Mouse (Mus musculus) cerebellum, adult (tissue): ENCODE results near the gene Acrbp.
"Not testable (repeated sequence)": the region's sequence is repeated elsewhere in the genome, so short reads cannot be mapped to it uniquely, and the experiment has no call there.

ENCODE experiments used
- ATAC-seq: cut with Nextera tagmentation; 2 replicates; pipeline ENCODE4 v1.9.2; 2017; ENCODE audit warnings: mild to moderate bottlenecking, moderate library complexity, mixed read lengths; ENCODE audit not compliant: insufficient number of reproducible peaks, low FRiP score, low TSS enrichment

The Acrbp gene

GRCm38 (mm10) chr6:125049678-125050077 lies at the start of gene Acrbp:
Gene Acrbp, plus strand, starts transcription at chr6:125049689.
- no peak for ATAC-seq

DNA sequence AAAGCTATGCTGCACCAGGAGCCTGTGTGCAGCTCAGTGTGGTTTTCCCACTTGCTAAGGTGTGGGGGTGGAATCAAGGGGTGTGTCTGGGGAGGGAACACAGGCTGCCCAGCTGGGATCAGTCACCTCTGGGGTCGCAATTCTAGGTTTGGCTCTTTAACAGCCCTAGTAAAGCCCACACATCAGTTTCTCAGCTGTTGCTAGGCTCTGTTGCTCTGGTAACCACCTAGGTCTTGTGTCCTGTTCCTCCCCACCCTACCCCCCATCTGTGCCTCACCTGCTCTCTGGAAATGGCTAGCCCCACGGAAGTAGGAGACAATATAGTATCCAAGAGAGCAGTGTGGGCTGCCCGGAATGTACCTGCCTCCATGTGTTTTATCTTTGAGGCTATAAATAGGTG lies 45.8 kb upstream of the Acrbp start:
- ATAC-seq: no peak

- ATAC-seq: no peak
Observed at GRCm38 (mm10) chr6:125005086-125005485, 44.4 kb upstream of the Acrbp start.

GRCm38 (mm10) chr6:125008060-125008459 lies 41.4 kb upstream of the Acrbp start:
- no peak for ATAC-seq

DNA sequence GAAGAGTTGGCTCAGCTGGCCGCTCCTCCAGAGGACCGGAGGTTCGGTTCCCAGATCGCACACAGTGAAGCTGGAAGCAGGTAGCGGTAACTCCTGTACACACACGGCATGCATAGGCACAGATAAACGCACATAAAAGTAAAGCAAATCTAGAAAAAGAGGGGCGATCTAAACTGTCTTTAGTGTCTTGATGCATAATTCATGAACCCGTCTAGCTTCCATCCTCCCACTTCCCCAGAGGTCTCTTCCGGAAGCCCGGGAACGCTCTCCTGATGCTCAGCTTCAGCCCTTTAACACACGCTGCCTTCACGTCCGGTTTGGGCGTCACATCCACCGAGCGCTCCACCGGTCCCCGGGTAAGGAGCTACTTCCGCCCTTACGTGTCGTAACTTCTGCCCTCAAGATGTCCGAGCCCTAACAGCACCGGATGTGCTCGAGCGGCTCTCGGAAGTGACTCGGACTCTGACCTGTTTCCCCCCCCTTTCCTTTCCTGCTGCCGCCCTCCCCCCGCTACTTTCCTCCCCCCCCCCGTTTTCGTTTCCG lies 40.8 kb upstream of the Acrbp start:
- peak; percentile 98 for ATAC-seq

DNA sequence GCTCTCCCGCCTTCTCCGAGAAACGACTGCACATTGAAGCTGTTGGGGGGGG lies 40.5 kb upstream of the Acrbp start, which contains the start of gene Zfp384:
Zfp384 (plus strand) TSS at position 17 of the 52 bp plus-strand sequence.
- ATAC-seq: no peak

DNA sequence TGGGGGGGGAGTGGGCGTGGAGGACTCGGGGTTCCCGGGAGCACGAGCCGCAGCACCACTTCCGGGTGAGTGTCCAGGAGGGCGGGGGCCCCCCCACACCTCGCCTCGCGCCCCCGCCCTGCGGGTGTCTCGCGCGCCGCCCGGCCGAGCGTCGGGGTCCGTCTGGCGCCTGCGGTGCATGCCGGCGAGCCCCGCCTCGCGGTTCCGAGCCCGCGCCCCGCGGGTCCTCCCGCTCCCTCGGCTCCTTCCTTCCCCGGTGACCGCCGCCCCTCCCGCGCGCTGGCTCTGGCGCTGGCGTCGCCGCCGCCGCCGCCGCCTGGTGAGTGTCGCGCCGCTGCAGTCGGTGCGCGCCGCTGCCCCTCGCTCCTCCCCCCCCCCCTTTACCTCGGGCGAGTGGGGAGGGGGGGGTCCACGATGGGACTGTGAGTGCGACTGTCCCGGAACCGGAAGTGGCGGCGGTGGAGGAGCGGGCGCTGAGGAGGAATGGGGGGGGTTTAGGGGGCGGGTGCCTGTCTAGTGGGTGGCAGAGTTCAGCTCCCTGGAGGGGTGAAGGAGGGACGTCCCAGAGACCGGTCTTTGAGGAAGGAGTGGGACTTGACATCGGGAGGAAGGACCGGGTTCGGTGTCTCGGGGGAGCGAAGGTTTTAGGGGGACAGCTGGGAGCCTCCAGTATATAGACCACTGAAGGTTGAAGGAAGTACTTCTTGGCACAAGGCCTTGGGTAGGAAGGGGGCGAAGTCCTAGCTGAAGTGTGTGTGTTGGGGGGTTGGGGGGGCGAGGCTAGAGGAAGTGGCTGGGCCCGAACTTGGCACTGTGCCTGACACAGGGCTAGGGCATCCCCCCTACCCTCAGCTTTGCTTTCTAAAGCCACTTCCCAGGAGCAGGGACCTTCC lies 40.1 kb upstream of the Acrbp start:
- ATAC-seq: peak; percentile 58

DNA sequence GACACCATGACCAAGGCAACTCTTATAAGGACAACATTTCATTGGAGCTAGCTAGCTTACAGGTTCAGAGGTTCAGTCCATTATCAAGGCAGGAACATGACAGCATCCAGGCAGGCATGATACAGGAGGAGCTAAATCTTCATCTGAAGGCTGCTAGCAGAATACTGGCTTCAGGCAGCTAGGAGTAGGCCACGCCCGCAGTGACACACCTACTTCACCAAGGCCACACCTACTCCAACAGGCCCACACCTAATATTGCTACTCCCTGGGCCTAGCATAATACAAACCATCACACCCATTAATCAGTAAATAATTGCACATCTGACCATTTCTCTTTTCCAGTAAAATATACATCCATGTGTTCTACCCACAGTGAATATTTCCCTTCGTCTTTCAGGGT lies 31.8 kb upstream of the Acrbp start:
- no peak for ATAC-seq

DNA sequence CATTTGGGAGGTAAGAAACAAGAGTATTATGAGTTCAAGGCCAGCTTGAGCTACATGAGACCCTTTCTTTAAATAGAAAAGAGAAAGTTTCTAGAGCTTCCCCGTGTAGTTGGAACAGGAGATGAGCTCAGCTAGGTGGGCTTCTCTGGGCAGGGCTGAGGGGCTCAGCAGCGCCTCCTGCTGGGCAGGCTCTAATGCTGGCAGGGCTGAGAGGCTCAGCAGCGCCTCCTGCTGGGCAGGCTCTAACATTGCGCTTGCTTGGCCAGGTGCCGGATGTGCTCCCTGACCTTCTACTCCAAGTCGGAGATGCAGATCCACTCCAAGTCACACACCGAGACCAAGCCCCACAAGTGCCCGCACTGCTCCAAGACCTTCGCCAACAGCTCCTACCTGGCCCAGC lies 19.0 kb upstream of the Acrbp start:
- ATAC-seq: not testable (repeated sequence)

- ATAC-seq: no peak
Observed at GRCm38 (mm10) chr6:125031604-125032003, 17.9 kb upstream of the Acrbp start.

DNA sequence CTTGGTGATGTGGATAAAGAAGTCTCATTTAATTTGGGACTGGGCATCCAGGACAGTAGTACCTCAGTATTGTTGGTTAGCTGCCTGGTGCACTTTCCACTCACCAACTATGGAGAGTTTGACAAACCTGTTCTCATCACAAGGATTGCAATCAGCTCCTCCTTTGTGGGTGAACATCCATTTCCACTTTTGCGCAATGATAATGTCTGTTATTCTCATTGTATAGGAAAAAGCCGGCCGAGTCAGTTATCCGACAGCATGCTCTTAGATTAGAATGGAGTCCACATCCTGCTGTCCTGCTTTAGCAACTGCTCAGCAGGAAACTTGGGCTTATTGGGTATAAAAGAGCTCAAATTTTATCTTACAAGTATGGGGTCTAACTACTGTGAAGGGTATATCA lies 10.8 kb upstream of the Acrbp start:
- ATAC-seq: no peak

- peak; percentile 8; the same call in 1 of the 2 replicates for ATAC-seq
Observed at GRCm38 (mm10) chr6:125039131-125039530, 10.4 kb upstream of the Acrbp start.

DNA sequence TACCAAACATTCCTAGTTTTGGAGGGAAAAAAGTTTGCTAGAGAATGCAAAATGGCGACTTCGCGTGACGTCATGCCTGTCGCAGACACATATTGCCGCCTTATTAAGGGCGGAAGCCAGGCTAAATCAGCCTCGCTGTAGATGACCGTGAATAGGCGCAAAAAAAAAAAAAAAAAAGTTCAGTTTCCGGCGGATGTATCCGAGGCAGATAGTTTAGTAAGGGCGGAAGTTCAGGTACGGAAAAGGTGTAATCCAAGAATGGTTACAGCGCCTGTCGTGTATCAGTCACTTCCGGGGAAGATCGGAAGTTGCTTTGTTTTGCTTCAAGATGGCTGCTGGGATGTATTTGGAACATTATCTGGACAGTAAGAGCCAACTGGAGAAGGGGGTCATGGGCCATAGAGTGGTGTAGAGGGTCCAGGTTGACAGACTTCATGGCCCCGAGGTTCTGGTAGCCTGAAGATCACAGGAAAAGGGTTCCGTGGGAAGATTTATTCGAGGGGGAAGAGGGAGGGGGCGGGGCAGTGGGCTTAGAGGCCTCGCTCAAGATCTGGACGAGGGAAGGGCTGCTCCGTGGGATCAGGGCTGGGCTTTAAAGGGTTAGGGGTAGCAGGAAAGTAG lies 9.8 kb upstream of the Acrbp start, which contains the start of gene Ing4:
Ing4 (plus strand) TSS at position 228 of the 621 bp plus-strand sequence.
- ATAC-seq: peak; percentile 94

GRCm38 (mm10) chr6:125040221-125040620 lies 9.3 kb upstream of the Acrbp start:
- no peak for ATAC-seq

GRCm38 (mm10) chr6:125041047-125041446 lies 8.4 kb upstream of the Acrbp start:
- ATAC-seq: no peak

DNA sequence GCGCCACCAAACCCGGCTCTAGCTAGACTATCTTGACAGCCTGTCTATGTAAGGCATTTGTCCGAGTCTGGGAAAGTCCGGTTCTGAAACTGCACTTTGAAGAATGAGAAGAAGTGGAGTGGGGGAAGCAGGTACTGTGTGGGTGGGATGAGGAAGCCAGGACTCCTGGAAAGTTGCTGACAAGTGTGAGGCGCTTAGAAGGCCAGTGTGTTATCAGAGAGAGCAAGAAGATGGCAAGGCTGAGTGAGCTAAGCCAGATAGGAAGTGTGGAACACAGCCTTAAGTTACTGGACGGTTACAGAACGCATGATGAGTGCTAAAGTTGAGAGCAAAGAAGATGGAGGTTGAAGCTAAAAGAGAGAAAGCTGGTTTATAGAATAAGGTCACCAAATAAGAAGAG lies 7.4 kb upstream of the Acrbp start:
- no peak for ATAC-seq

DNA sequence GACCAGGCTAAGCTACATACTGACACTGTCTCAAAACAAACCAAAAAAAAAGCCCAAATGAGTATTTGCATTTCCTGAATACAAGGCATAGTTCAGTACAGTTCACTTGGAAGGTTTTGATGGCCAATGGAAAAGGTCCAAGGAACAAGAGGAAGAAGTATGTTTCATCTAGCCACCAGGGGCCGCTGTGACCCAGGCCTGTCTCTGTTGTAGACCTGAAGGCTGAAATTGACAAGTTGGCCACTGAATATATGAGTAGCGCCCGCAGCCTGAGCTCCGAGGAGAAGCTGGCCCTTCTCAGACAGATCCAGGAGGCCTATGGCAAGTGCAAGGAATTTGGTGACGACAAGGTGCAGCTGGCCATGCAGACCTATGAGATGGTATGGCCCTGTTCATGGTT lies 2.8 kb upstream of the Acrbp start:
- peak; percentile 58 for ATAC-seq

- no peak for ATAC-seq
Observed at GRCm38 (mm10) chr6:125051237-125051636, 1.7 kb downstream of the Acrbp start.

DNA sequence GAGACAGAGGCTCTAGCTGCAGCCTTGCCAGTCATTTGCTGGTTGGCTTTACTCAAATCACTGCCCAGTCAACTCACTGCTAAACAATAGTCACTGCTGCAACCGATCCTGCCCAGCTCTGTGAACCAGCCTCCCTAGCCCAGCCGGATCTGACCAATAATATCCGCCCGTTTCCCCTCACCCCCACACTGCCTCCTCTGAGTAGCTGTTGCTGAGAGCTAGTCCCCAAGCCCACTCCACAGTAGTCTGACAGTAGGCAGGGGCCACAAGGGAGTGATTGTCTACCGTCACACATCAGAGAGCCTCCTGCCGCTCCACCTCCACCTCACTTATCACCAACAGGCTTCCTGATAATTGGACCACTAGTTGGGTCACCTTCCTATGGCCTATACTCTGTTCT lies 12.0 kb downstream of the Acrbp start:
- no peak for ATAC-seq

GRCm38 (mm10) chr6:125062511-125062910 lies 13.0 kb downstream of the Acrbp start:
- no peak for ATAC-seq

DNA sequence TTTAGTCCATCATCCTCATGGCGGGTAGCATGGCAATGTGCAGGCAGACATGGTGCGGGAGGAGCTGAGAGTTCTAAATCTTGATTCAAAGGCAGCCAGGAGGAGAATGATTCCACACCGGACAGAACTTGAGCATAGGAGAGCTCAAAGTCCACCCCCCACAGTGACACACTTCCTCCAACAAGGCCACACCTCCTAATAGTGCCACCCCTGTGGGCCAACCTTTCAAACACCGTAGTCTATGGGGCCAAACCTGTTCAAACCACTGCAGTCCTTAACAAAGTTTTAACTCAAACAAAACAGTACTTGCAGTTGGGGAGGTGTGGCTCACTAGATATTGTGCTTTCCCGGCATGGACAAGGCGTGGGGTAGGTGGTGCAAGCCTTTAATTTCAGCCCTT lies 14.4 kb downstream of the Acrbp start:
- ATAC-seq: no peak

- ATAC-seq: not testable (repeated sequence)
Observed at GRCm38 (mm10) chr6:125065223-125065622, 15.7 kb downstream of the Acrbp start.
